ENCODE assay signal across 10 mouse cellular contexts in the genomic region with DNA sequence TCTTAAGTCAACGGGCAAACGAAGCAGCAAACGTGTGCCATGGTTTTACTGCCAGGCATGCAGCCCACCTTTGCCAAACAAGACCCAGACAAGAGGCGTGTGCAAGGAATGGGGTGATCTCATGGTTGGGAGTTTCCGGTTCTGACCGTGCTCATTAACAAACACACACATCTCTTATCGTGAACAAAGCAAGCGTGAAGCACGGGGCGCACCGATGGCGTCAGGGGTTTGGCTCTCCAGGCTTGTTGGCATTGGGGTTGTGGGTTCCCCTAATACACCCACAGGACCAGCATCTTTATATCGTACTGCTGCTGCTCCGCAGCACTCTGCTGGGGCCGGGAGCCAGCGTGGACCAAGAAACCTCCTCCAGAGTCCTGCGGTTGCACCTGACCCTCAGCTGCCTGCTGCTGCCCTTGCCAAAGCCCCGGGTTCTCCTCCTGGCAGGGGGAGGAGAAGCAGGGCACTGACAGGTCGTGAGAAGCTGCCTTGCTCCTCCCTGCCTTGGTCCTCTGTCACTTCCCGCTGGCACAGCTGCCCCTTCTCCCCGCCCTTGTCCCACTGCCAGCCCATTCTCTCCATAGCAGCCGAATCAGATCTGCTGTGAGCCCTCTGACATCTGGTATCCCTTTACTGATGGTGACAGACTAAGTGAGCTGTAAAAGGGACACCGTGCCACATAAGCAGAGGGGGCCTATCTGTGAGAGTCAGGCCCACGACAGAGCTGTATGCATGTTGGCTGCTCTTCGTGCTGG.
DNase-seq lines count a peak whose midpoint lies in the region; ATAC-seq and TF ChIP-seq lines count a peak whose summit lies in the region.
"Had no signal": no experiment of that assay in that cellular context is flagged by ENCODE, and none has a peak within 500 bp of the region (broad histone marks: within the 10 kb centered on the region; RNA-seq: fewer than 3 reads in every experiment).

No protein-coding gene starts in this region.

- H3K27me3 ChIP-seq in heart, embryonic 12.5 days (replicated peaks) = peaks cover 82% of the 10 kb centered on the region
- H3K27me3 ChIP-seq in G1E (ENCODE audit: insufficient read depth, low read length) = no peaks in the 10 kb centered on the region
- no peaks in the 10 kb centered on the region for H3K27me3 ChIP-seq in forebrain, embryonic 14.5 days (replicated peaks; ENCODE audit: control insufficient read depth, insufficient read depth, low read length)
- H3K27me3 ChIP-seq: megakaryocyte, embryonic 14.5 days had no signal

- H3K27ac ChIP-seq in heart, embryonic 12.5 days (ENCODE audit: poor library complexity, severe bottlenecking) = no peak overlapping the region
- peak overlapping the region; percentile 71 for H3K27ac ChIP-seq in forebrain, embryonic 14.5 days (ENCODE audit: low read depth, low read length)

- TF ChIP-seq CTCF in G1E (IDR thresholded peaks at IDR 0.05; ENCODE audit: low read depth, low read length) = no peak

- H3K9ac ChIP-seq in heart, embryonic 12.5 days = no peak overlapping the region
- peak overlapping the region; percentile 46 for H3K9ac ChIP-seq in forebrain, embryonic 14.5 days (ENCODE audit: low read length)

- H3K4me2 ChIP-seq in heart, embryonic 12.5 days = no peak overlapping the region
- 0 out of 2 replicates have a peak overlapping the region, but pooled peaks have one; percentile 14 for H3K4me2 ChIP-seq in forebrain, embryonic 14.5 days (ENCODE audit: low read length)

- no peaks in the 10 kb centered on the region for H3K9me3 ChIP-seq in heart, embryonic 12.5 days (replicated peaks)
- H3K9me3 ChIP-seq in G1E (replicated peaks) = peaks cover 15% of the 10 kb centered on the region
- no peaks in the 10 kb centered on the region for H3K9me3 ChIP-seq in forebrain, embryonic 14.5 days (replicated peaks; ENCODE audit: control insufficient read depth, low read length)
- H3K9me3 ChIP-seq: megakaryocyte, embryonic 14.5 days had no signal

- 77% methylated on average over 25 of the region's 25 CpGs for WGBS in heart, embryonic 12.5 days
- WGBS in forebrain, embryonic 14.5 days = 55% methylated on average over 25 of the region's 25 CpGs

- intact Hi-C loops in left cerebral cortex, postnatal 36 days (cut with DNase I) = no loop called here

- ATAC-seq in heart, embryonic 12.5 days (ENCODE audit: insufficient number of reproducible peaks, low FRiP score) = no peak
- no peak for ATAC-seq in G1E (ENCODE audit: extremely low read depth, insufficient number of reproducible peaks, low FRiP score, poor library complexity, severe bottlenecking)
- peak; percentile 59 for ATAC-seq in forebrain, embryonic 14.5 days

- DNase-seq in heart, adult 18-20 months = peak; percentile 25 to 32
- no peak for DNase-seq in G1E (ENCODE audit: low spot score)
- DNase-seq in forebrain, embryonic 14.5 days (ENCODE audit: low spot score) = peak; percentile 77
- DNase-seq in lung, postnatal 10 days = peak; percentile 68
- no peak for DNase-seq in spleen, adult 12 weeks (ENCODE audit: low spot score)
- no peak for DNase-seq in left cerebral cortex, postnatal 36 days (ENCODE audit: low spot score in 2 of 2)
- DNase-seq in urinary bladder, postnatal 25 days (ENCODE audit: low spot score) = no peak
- DNase-seq: spleen, adult 18-20 months had no signal

- H3K4me3 ChIP-seq in heart, embryonic 12.5 days = no peak overlapping the region
- H3K4me3 ChIP-seq in G1E (ENCODE audit: low read depth, low read length) = peak overlapping the region; percentile 8; the same call in 1 of the 2 replicates
- no peak overlapping the region for H3K4me3 ChIP-seq in forebrain, embryonic 14.5 days (ENCODE audit: low read depth, low read length)

- H3K36me3 ChIP-seq in heart, embryonic 12.5 days = no peaks in the 10 kb centered on the region
- H3K36me3 ChIP-seq in G1E (replicated peaks) = peaks cover 78% of the 10 kb centered on the region
- H3K36me3 ChIP-seq in forebrain, embryonic 14.5 days (ENCODE audit: control insufficient read depth, insufficient read depth, low read length) = peaks cover 13% of the 10 kb centered on the region

- no peaks in the 10 kb centered on the region; the same call in 1 of the 2 replicates for H3K4me1 ChIP-seq in heart, embryonic 12.5 days (replicated peaks)
- H3K4me1 ChIP-seq in G1E (ENCODE audit: insufficient read depth, low read depth, low read length) = peaks cover 48% of the 10 kb centered on the region
- H3K4me1 ChIP-seq in forebrain, embryonic 14.5 days (ENCODE audit: control insufficient read depth, insufficient read depth, low read length) = peaks cover 12% of the 10 kb centered on the region

Comparison
In these comparisons a context has a peak if more than half of its experiments do, and no peak if none do; other contexts are left out.
1. DNase-seq: peak in heart, adult 18-20 months (2 of 2), forebrain, embryonic 14.5 days (single experiment) and lung, postnatal 10 days (single experiment); none in G1E (single experiment), spleen, adult 12 weeks (single experiment), left cerebral cortex, postnatal 36 days (0 of 2) and urinary bladder, postnatal 25 days (single experiment).